Mouse (Mus musculus) Patski (cell line): ENCODE measurements around the gene Clca2. TPM values are rescaled to one million over a fixed set of nuclear protein-coding genes. Genes with fewer than 3 reads are reported as not detected.

ENCODE experiments used
- ATAC-seq: fragments of 100-300 bp; one replicate; pipeline ENCODE4 v1.8.0; 2021
- CTCF ChIA-PET: fragments of 350-600 bp; sonication (Branson Sonifier 250); formaldehyde crosslinking; loops from one replicate; lab custom pipeline; 2022; ENCODE audit warnings: inconsistent platforms; lab: Charles Lee
- POLR2A ChIA-PET: fragments of 350-600 bp; sonication (Branson Sonifier 250); formaldehyde crosslinking; loops from one replicate; lab custom pipeline; 2022; ENCODE audit warnings: antibody characterized with exemption, inconsistent platforms; lab: Charles Lee
- DNase-seq: peaks from one replicate; pipeline ENCODE4 v3.0.0-alpha.2; 2011; ENCODE audit warnings: low read depth, low spot score
- H3K27me3 ChIP-seq: fragments of 371-371 bp; one replicate; pipeline ENCODE4 v1.5.1; 2021
- CTCF ChIP-seq: fragments of 100-300 bp; IDR thresholded peaks from one replicate; pipeline ENCODE4 v1.5.1; 2021
- in situ Hi-C: fragments of 300-500 bp; cut with MboI; formaldehyde crosslinking; loops from 3 replicates; pipeline ENCODE4 v1.11.1; 2018; ENCODE audit warnings: low pct_unique_long_range_greater_than_20kb, mixed read lengths
- polyA plus RNA-seq: library from polyadenylated mRNA; unstranded; gene quantifications from one replicate; pipeline ENCODE4 v1.2.3, GENCODE M21; 2021

The Clca2 gene
- polyA plus RNA-seq, 1 experiment from 2014 or later = 0.03 TPM

DNA sequence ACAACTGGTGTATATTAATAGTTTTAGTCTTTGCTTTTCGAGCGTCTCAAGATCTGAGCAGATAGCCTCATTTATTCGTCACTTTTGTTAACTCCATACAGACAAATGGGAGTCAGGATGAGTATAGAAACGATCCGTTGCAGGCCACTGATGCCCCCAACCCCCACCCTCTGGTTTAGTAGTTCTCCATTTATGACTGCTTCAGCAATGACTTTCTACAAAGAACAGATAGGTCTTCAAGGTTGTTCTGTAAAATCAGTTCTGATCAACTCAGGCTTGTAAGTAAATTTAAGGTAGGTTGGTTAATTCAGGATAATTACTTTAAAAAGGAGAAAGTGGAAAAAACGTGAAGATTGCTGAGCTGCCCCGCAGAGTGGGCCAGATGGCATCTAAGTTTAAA is 20.2 kb upstream of the Clca2 start:
- no peak for TF ChIP-seq CTCF
- ChIA-PET POLR2A (interaction anchor here (0.6 to 1.3 kb wide), 2 partner anchors 19 to 196 kb away, joined by 3 to 4 read pairs; no protein-coding TSS in a partner anchor), CTCF (interaction anchor here (0.9 to 2.1 kb wide), 4 partner anchors 10 to 399 kb away, joined by 3 to 5 read pairs (median 4); partner anchors contain the start of gene Sh3glb1)
- in situ Hi-C loops = no loop called here
- no peaks in the 10 kb centered on the region for H3K27me3 ChIP-seq
- no peak for ATAC-seq
- DNase-seq = no peak

DNA sequence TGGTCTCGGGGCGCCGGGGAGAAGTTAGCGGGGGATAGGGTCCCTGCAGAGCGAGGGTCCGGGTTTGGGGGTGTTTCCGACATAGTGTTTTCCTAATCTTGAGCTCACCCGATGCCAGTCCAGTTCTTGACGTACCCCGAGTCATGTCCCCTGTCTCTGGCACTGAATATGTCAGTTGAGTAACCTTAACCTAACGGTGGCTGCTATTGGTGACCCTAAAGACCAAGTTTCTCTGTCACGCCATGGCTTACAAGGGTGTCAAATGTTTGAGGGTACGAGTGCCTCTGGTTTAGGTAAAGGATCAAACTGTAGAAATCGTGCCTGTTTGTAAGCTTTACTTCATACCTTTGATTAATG is 19.7 kb upstream of the Clca2 start:
- POLR2A ChIA-PET = interaction anchor here (0.6 to 1.3 kb wide), 2 partner anchors 18 to 196 kb away, joined by 3 to 4 read pairs; no protein-coding TSS in a partner anchor
- CTCF ChIA-PET = interaction anchor here (0.8 to 3.4 kb wide), 8 partner anchors 10 to 399 kb away, joined by 3 to 30 read pairs (median 4); partner anchors contain the start of gene Sh3glb1
- H3K27me3 ChIP-seq = no peaks in the 10 kb centered on the region
- ATAC-seq = no peak
- TF ChIP-seq CTCF = no peak
- no peak for DNase-seq
- in situ Hi-C loops = no loop called here

DNA sequence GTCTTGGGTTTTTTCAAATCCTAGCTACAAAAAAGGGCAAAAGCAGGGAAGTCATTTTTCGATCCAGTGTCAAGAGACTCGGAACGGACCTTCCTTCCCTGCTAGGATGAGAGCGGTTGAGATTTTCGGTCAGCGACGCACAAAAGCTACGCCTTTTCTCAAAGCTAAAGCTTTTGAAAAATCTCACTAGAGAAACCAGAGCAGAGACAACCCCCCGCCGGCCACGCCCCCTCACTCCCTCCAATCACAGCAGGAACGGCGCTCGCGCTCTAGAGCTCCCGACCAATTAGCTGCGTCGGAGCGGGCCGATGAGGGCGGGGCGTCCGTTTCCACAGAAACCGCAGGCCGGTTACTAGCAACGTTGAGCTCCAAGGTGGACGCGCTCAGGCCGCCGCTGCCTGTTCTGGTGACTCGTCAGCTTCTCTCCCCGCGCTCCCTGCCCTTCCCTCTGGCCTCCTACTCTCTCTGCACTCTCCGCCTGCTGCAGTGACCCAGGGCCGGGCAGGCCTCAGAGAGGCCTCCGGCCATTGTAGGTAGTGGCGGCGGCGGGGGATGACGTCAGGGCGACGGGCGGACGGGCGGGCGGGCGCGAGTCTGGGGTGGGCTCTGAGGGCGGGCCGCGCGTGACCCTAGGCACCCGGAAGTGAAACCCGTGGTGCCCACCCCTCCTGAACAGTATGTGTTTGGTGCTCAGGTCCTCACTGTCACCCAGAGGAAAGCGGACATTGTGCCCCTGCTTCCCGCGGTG is 19.2 kb upstream of the Clca2 start, which contains the start of gene Odf2l:
TSS of gene Odf2l (plus strand) at position 335 of the 748 bp plus-strand sequence.
- CTCF ChIA-PET = interaction anchor here (0.8 to 3.4 kb wide), 8 partner anchors 11 to 398 kb away, joined by 3 to 30 read pairs (median 4); partner anchors contain the start of gene Sh3glb1
- in situ Hi-C loops = no loop called here
- ATAC-seq (peak; percentile 99), DNase-seq (peak; percentile 98)
- POLR2A ChIA-PET = interaction anchor here (0.6 to 1.3 kb wide), 2 partner anchors 18 to 195 kb away, joined by 3 to 4 read pairs; no protein-coding TSS in a partner anchor
- TF ChIP-seq CTCF = no peak
- no peaks in the 10 kb centered on the region for H3K27me3 ChIP-seq

DNA sequence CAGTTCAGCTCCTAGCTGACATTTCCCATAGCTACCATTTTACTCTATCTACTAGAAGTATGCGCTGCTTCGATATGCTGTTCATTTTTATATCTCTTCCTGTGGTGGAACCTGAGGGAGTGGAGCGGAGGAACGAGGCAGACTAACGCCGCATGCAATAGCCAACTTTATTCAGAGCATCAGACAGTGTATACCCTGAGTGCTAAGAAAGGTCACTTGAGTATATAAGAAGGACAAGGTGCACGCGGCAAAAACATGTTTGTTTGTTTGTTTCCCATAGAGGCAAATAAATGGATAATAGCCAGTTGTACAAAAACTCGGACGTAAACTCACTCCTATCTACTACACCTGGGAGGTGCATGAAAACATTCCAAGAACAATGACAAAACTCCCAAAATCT is 18.4 kb upstream of the Clca2 start:
- H3K27me3 ChIP-seq = no peaks in the 10 kb centered on the region
- POLR2A ChIA-PET = no interaction called here
- DNase-seq (no peak), ATAC-seq (no peak)
- TF ChIP-seq CTCF = no peak
- in situ Hi-C loops = no loop called here
- CTCF ChIA-PET = interaction anchor here (0.7 to 3.4 kb wide), 4 partner anchors 11 to 91 kb away, joined by 3 to 30 read pairs (median 4); no protein-coding TSS in a partner anchor

DNA sequence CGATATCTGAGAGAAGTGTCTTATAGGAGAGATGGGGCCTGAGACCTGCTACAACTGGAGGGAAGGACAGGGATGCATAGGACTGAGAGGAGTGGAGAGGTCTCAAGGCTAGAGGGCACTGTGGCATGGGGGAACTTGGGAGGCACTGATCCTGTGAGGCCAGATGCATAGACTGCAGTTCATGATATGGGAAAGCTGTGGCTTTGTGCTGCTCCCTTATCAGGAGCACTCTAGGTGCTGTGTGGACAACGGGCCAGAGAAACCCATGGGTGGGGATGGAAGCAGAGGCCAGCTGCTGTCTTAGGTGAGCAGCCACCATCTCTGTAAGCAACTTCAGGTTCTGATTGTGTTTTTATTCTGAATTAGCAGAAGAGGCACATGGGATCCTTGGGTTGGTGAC is 15.9 kb upstream of the Clca2 start:
- DNase-seq = no peak
- H3K27me3 ChIP-seq = no peaks in the 10 kb centered on the region
- in situ Hi-C loops = no loop called here
- ChIA-PET CTCF (no interaction called here), POLR2A (no interaction called here)
- no peak for ATAC-seq
- no peak for TF ChIP-seq CTCF

DNA sequence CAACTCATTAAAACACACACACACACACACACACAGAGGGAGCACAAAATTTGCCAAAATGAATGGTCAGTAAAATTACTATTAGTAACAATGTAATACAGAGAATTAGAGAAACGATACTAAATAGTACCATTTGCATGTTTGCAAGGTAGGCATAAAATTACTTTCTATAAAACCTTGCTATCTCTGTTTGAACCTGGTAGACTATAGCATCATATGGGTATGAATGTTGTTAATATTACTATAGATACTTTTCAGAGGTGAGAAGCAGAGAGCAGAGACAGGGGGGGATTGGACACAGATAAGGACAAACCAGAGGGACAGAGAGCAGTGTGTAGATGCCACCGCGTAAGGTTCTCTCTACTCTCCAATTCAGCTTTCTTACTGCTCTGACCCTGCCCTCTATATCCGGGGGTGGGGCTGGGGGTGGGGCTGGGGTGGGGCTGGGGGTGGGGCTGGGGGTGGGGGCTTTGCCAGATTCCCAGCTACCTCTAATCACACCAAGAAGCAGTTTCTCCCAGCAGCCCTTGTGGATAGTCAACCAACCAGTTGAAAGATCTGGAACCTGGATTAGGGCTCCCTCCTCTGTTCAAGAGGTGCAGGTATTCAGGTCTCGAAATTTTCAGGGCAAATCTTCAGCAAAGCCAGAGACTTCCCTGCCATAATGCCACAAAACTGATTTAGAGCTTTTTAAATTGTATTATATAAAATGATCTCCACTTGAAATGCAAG is 6.7 kb upstream of the Clca2 start:
- in situ Hi-C loops = loop anchor here (5.0 kb wide), 1 partner anchor 79 kb away; no protein-coding TSS in a partner anchor
- DNase-seq (no peak), ATAC-seq (no peak)
- no peaks in the 10 kb centered on the region for H3K27me3 ChIP-seq
- ChIA-PET POLR2A (no interaction called here), CTCF (interaction anchor here (1.0 to 4.2 kb wide), 7 partner anchors 11 to 288 kb away, joined by 3 to 30 read pairs (median 3); partner anchors contain the start of gene Odf2l)
- peak; percentile 52 for TF ChIP-seq CTCF

DNA sequence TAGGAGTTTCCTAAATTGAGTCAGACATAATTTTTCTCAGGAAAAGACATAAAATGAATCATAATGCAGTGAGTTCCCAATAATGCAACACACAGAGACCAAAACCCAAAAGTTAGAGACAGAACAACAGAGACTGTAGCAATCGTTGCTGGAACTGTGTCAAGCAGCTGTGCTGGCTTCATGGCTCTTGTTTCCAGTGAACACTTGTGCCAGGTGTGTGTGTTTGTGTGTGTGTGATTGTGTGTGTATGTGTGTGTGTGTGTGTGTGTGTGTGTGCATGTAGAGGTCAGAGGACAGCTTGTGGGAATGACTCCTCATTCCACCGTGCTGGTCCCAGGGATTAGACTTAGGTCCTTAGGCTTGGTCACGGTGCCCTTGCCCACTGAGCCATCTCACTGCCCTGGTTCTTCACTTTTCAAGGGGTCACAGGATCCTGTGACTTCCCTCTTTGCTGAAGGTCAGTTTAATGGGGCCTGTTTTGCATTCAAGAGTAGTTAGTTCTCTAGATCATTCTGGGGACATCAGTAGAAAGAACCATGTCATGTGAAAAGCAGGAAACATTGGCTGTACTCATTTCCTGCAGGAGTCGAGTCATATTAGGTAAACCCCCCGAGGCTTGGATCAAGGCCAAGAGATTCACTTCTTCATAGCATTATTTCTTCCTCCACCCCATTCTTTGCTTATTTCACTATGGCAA is 6.0 kb upstream of the Clca2 start:
- ATAC-seq (no peak), DNase-seq (no peak)
- POLR2A ChIA-PET = no interaction called here
- H3K27me3 ChIP-seq = no peaks in the 10 kb centered on the region
- TF ChIP-seq CTCF = no peak
- in situ Hi-C loops = loop anchor here (5.0 kb wide), 1 partner anchor 78 kb away; no protein-coding TSS in a partner anchor
- CTCF ChIA-PET = interaction anchor here (0.8 to 4.2 kb wide), 4 partner anchors 9 to 108 kb away, joined by 3 to 30 read pairs (median 3); partner anchors contain the start of gene Odf2l

DNA sequence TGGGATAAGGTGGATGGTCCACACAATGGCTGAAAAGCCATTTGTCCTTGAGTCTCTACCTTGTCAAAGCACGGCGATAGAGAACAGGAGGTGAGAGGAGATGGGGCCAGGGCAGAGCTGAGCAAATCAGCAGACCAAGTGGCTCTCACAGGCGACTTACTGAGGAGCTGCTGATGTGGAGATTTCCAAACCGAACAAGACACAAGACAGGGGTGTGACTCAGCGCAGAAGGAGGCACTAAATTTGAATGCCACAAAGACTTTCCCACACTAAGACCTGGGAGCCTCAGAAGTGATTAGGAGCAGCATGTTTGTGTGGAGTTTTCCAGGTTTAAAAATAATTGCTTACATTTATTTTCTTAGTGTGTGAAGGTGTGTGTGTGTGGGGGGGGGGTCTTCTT is 4.5 kb upstream of the Clca2 start:
- ChIA-PET POLR2A (no interaction called here), CTCF (interaction anchor here (1.5 kb wide), 2 partner anchors 27 to 38 kb away, joined by 3 to 4 read pairs; no protein-coding TSS in a partner anchor)
- ATAC-seq (peak; percentile 77), DNase-seq (peak; percentile 75)
- no peaks in the 10 kb centered on the region for H3K27me3 ChIP-seq
- in situ Hi-C loops = no loop called here
- no peak for TF ChIP-seq CTCF

DNA sequence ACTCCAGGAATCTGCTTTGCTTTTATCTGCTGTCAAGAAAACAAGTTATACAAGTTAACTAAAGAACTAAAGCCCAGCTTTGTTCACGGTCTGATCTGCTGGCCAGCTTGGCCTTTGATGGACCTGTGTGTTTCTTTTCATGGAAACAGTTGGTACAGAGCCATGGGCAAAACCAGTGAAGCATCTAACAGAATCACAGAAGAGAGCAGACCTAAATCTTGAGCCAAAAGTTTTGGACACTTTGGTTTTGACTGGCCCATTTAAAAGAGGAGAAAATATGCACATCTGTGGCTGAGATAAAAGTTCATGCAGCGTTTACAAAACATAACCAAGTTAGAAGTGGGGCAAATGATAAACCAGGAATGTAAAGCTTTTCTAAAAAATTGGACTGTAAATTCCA is 4.1 kb upstream of the Clca2 start:
- in situ Hi-C loops = no loop called here
- H3K27me3 ChIP-seq = no peaks in the 10 kb centered on the region
- ChIA-PET CTCF (interaction anchor here (1.5 to 2.0 kb wide), 3 partner anchors 17 to 38 kb away, joined by 3 to 4 read pairs (median 4); no protein-coding TSS in a partner anchor), POLR2A (no interaction called here)
- no peak for TF ChIP-seq CTCF
- DNase-seq = peak; percentile 42
- no peak for ATAC-seq
